16 mouse cellular contexts compared by ENCODE assay signal in the genomic region with DNA sequence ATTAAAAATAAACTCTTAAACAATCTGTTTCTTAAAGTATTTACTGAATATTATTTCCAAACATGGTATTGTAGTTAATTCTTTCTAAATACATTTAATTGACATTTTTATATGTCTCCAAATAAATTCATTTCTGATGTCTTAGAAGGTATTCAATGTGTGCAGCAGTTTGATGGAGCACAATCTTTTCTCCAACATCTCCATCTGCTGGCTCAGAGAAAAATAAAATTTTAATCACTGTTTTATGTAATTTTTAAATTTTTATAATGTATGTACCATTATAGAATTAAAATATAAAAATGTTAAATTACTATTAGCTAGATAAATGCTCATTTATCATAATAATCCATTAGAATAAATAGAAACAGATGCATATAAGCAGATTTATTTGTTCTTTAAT. TPM values are rescaled to one million over a fixed set of nuclear protein-coding genes. Genes with fewer than 3 reads are reported as not detected.
"Had no signal": no experiment of that assay in that cellular context is flagged by ENCODE, and none has a peak within 500 bp of the region (broad histone marks: within the 10 kb centered on the region; RNA-seq: fewer than 3 reads in every experiment).

No protein-coding gene starts in this region.

- H3K36me3 ChIP-seq: limb, embryonic 10.5 days; liver, embryonic 12.5 days; neural tube, embryonic 12.5 days had no signal

- H3K27ac ChIP-seq: limb, embryonic 10.5 days; liver, embryonic 12.5 days; neural tube, embryonic 12.5 days had no signal

- H3K9ac ChIP-seq: liver, embryonic 12.5 days; lung, embryonic 14.5 days; neural tube, embryonic 12.5 days had no signal

- ATAC-seq: liver, embryonic 12.5 days had no signal

- DNase-seq: kidney, adult 18-20 months; kidney, postnatal 14 days; layer of hippocampus, adult 9-11 months; lung, embryonic 14.5 days; lung, postnatal 10 days; lung, postnatal 4 days; right cerebral cortex, postnatal 4 days; spleen, adult 18-20 months; thymus, adult 18-20 months; thymus, postnatal 14 days had no signal

- H3K4me3 ChIP-seq: limb, embryonic 10.5 days; liver, embryonic 12.5 days; neural tube, embryonic 12.5 days had no signal

- H3K9me3 ChIP-seq: limb, embryonic 10.5 days; liver, embryonic 12.5 days; neural tube, embryonic 12.5 days had no signal

- H3K4me2 ChIP-seq: liver, embryonic 12.5 days; lung, embryonic 14.5 days; midbrain, embryonic 11.5 days; neural tube, embryonic 12.5 days had no signal

- H3K27me3 ChIP-seq: neural tube, embryonic 12.5 days had no signal

- H3K4me1 ChIP-seq: liver, embryonic 12.5 days; neural tube, embryonic 12.5 days had no signal

RNA-seq across cellular contexts. Expression of a gene that starts 5.9 kb away (rescaled TPM):
- total RNA-seq: megakaryocyte, adult 5-6 weeks; neutrophil, adult 5-6 weeks had no signal
- polyA plus RNA-seq: liver, embryonic 12.5 days had no signal
